Mouse (Mus musculus): Measurements from ENCODE around the gene Sf3a2. TPM values are rescaled to one million over a fixed set of nuclear protein-coding genes. Genes with fewer than 3 reads are reported as not detected.
A peak's percentile ranks its signal among the peaks of the same experiment; 100 is the strongest.

Gene Sf3a2
- polyA plus RNA-seq, 1 experiment from 2014 or later, result 51.2 TPM

GRCm38 (mm10) chr10:80758651-80759050 is 39.3 kb upstream of the Sf3a2 start:
- Histone ChIP-seq H3K27ac (ENCODE audit: poor library complexity, severe bottlenecking) (0 out of 2 replicates have a peak overlapping the region, but pooled peaks have one; percentile 58), H3K9ac (peak overlapping the region; percentile 98; the same call in 1 of the 2 replicates), H3K4me2 (no peak overlapping the region), H3K4me1 (replicated peaks) (peaks cover 81% of the 10 kb centered on the region), H3K36me3 (no peaks in the 10 kb centered on the region), H3K9me3 (replicated peaks) (no peaks in the 10 kb centered on the region), H3K4me3 (no peak overlapping the region), H3K27me3 (replicated peaks) (no peaks in the 10 kb centered on the region)
- ATAC-seq (ENCODE audit: insufficient number of reproducible peaks, low FRiP score), result no peak
- WGBS, result 69% methylated on average over 7 of the region's 7 CpGs

- peaks cover 15% of the 10 kb centered on the region for H3K36me3 ChIP-seq
- no peak overlapping the region for H3K4me2 ChIP-seq
- H3K9ac ChIP-seq, result peak overlapping the region; percentile 62
- WGBS, result 76% methylated on average over 4 of the region's 4 CpGs
- no peaks in the 10 kb centered on the region for H3K9me3 ChIP-seq (replicated peaks)
- H3K4me1 ChIP-seq (replicated peaks), result peaks cover 76% of the 10 kb centered on the region
- ATAC-seq (ENCODE audit: insufficient number of reproducible peaks, low FRiP score), result no peak
- H3K27me3 ChIP-seq (replicated peaks), result no peaks in the 10 kb centered on the region
- H3K27ac ChIP-seq (ENCODE audit: poor library complexity, severe bottlenecking), result no peak overlapping the region; the same call in 1 of the 2 replicates
- H3K4me3 ChIP-seq, result no peak overlapping the region
These were observed 37.1 kb upstream of the Sf3a2 start for GRCm38 (mm10) chr10:80760596-80761524.

- H3K4me3 ChIP-seq, result no peak overlapping the region
- H3K9me3 ChIP-seq (replicated peaks), result no peaks in the 10 kb centered on the region
- H3K9ac ChIP-seq, result no peak overlapping the region
- H3K4me2 ChIP-seq, result no peak overlapping the region
- 79% methylated on average over 3 of the region's 3 CpGs for WGBS
- H3K4me1 ChIP-seq (replicated peaks), result peaks cover 76% of the 10 kb centered on the region
- H3K36me3 ChIP-seq, result peaks cover 24% of the 10 kb centered on the region
- H3K27me3 ChIP-seq (replicated peaks), result no peaks in the 10 kb centered on the region
- ATAC-seq (ENCODE audit: insufficient number of reproducible peaks, low FRiP score), result no peak
- no peak overlapping the region for H3K27ac ChIP-seq (ENCODE audit: poor library complexity, severe bottlenecking)
These were observed 36.2 kb upstream of the Sf3a2 start for GRCm38 (mm10) chr10:80761821-80762220.

GRCm38 (mm10) chr10:80763502-80763901 is 34.5 kb upstream of the Sf3a2 start:
- no peak overlapping the region for H3K4me2 ChIP-seq
- peaks cover 39% of the 10 kb centered on the region for H3K36me3 ChIP-seq
- no peak overlapping the region for H3K4me3 ChIP-seq
- no peaks in the 10 kb centered on the region for H3K9me3 ChIP-seq (replicated peaks)
- no peak for ATAC-seq (ENCODE audit: insufficient number of reproducible peaks, low FRiP score)
- peaks cover 60% of the 10 kb centered on the region for H3K4me1 ChIP-seq (replicated peaks)
- 89% methylated on average over 2 of the region's 2 CpGs for WGBS
- no peak overlapping the region for H3K9ac ChIP-seq
- H3K27ac ChIP-seq (ENCODE audit: poor library complexity, severe bottlenecking), result no peak overlapping the region
- no peaks in the 10 kb centered on the region for H3K27me3 ChIP-seq (replicated peaks)

- Histone ChIP-seq H3K36me3 (peaks cover 58% of the 10 kb centered on the region), H3K27me3 (replicated peaks) (no peaks in the 10 kb centered on the region), H3K4me2 (no peak overlapping the region), H3K4me1 (replicated peaks) (peaks cover 37% of the 10 kb centered on the region), H3K4me3 (no peak overlapping the region), H3K9me3 (replicated peaks) (no peaks in the 10 kb centered on the region), H3K9ac (no peak overlapping the region), H3K27ac (ENCODE audit: poor library complexity, severe bottlenecking) (no peak overlapping the region)
- no peak for ATAC-seq (ENCODE audit: insufficient number of reproducible peaks, low FRiP score)
- 74% methylated on average over 2 of the region's 2 CpGs for WGBS
These were observed 32.3 kb upstream of the Sf3a2 start for GRCm38 (mm10) chr10:80765746-80766145.

- no peak overlapping the region for H3K27ac ChIP-seq (ENCODE audit: poor library complexity, severe bottlenecking)
- H3K4me2 ChIP-seq, result no peak overlapping the region
- H3K36me3 ChIP-seq, result peaks cover 64% of the 10 kb centered on the region
- H3K9me3 ChIP-seq (replicated peaks), result no peaks in the 10 kb centered on the region
- H3K4me3 ChIP-seq, result no peak overlapping the region
- peaks cover 32% of the 10 kb centered on the region for H3K4me1 ChIP-seq (replicated peaks)
- WGBS, result 75% methylated on average over 10 of the region's 10 CpGs
- H3K9ac ChIP-seq, result peak overlapping the region; percentile 47
- no peaks in the 10 kb centered on the region for H3K27me3 ChIP-seq (replicated peaks)
- no peak for ATAC-seq (ENCODE audit: insufficient number of reproducible peaks, low FRiP score)
These were observed 31.7 kb upstream of the Sf3a2 start for GRCm38 (mm10) chr10:80766161-80766815.

- Histone ChIP-seq H3K4me2 (no peak overlapping the region), H3K9ac (no peak overlapping the region), H3K27me3 (replicated peaks) (no peaks in the 10 kb centered on the region), H3K36me3 (peaks cover 85% of the 10 kb centered on the region), H3K4me3 (no peak overlapping the region), H3K27ac (ENCODE audit: poor library complexity, severe bottlenecking) (no peak overlapping the region), H3K9me3 (replicated peaks) (no peaks in the 10 kb centered on the region), H3K4me1 (replicated peaks) (peaks cover 29% of the 10 kb centered on the region)
- no peak for ATAC-seq (ENCODE audit: insufficient number of reproducible peaks, low FRiP score)
- WGBS, result 84% methylated on average over 6 of the region's 6 CpGs
These were observed 29.6 kb upstream of the Sf3a2 start for GRCm38 (mm10) chr10:80768365-80768764.

- Histone ChIP-seq H3K27ac (ENCODE audit: poor library complexity, severe bottlenecking) (peak overlapping the region; percentile 97), H3K36me3 (peaks cover 86% of the 10 kb centered on the region), H3K4me2 (peak overlapping the region; percentile 29), H3K4me1 (replicated peaks) (peaks cover 50% of the 10 kb centered on the region), H3K9me3 (replicated peaks) (no peaks in the 10 kb centered on the region), H3K9ac (peak overlapping the region; percentile 53; the same call in 1 of the 2 replicates), H3K27me3 (replicated peaks) (no peaks in the 10 kb centered on the region), H3K4me3 (no peak overlapping the region)
- no peak for ATAC-seq (ENCODE audit: insufficient number of reproducible peaks, low FRiP score)
- WGBS, result 44% methylated on average over 5 of the region's 5 CpGs
These were observed 24.2 kb upstream of the Sf3a2 start for GRCm38 (mm10) chr10:80773816-80774215.

- peak overlapping the region; percentile 53 for H3K9ac ChIP-seq
- no peaks in the 10 kb centered on the region for H3K9me3 ChIP-seq (replicated peaks)
- 18% methylated on average over 2 of the region's 2 CpGs for WGBS
- peak overlapping the region; percentile 97 for H3K27ac ChIP-seq (ENCODE audit: poor library complexity, severe bottlenecking)
- ATAC-seq (ENCODE audit: insufficient number of reproducible peaks, low FRiP score), result peak; percentile 85
- peak overlapping the region; percentile 29; the same call in 1 of the 2 replicates for H3K4me2 ChIP-seq
- H3K4me1 ChIP-seq (replicated peaks), result peaks cover 57% of the 10 kb centered on the region
- no peak overlapping the region for H3K4me3 ChIP-seq
- H3K27me3 ChIP-seq (replicated peaks), result no peaks in the 10 kb centered on the region
- H3K36me3 ChIP-seq, result peaks cover 88% of the 10 kb centered on the region
These were observed 23.4 kb upstream of the Sf3a2 start for GRCm38 (mm10) chr10:80774549-80774948.

- H3K9me3 ChIP-seq (replicated peaks), result no peaks in the 10 kb centered on the region
- peaks cover 57% of the 10 kb centered on the region for H3K4me1 ChIP-seq (replicated peaks)
- H3K27ac ChIP-seq (ENCODE audit: poor library complexity, severe bottlenecking), result peak overlapping the region; percentile 79
- peak; percentile 17; the same call in 1 of the 2 replicates for ATAC-seq (ENCODE audit: insufficient number of reproducible peaks, low FRiP score)
- peak overlapping the region; percentile 38 for H3K9ac ChIP-seq
- no peak overlapping the region for H3K4me3 ChIP-seq
- H3K27me3 ChIP-seq (replicated peaks), result no peaks in the 10 kb centered on the region
- no peak overlapping the region for H3K4me2 ChIP-seq
- peaks cover 88% of the 10 kb centered on the region for H3K36me3 ChIP-seq
- 62% methylated on average over 4 of the region's 4 CpGs for WGBS
These were observed 23.0 kb upstream of the Sf3a2 start for GRCm38 (mm10) chr10:80774981-80775380.

GRCm38 (mm10) chr10:80775731-80776130 is 22.3 kb upstream of the Sf3a2 start:
- H3K27me3 ChIP-seq (replicated peaks), result no peaks in the 10 kb centered on the region
- peaks cover 57% of the 10 kb centered on the region for H3K4me1 ChIP-seq (replicated peaks)
- H3K27ac ChIP-seq (ENCODE audit: poor library complexity, severe bottlenecking), result peak overlapping the region; percentile 33; the same call in 1 of the 2 replicates
- no peaks in the 10 kb centered on the region for H3K9me3 ChIP-seq (replicated peaks)
- ATAC-seq (ENCODE audit: insufficient number of reproducible peaks, low FRiP score), result no peak
- no peak overlapping the region for H3K4me3 ChIP-seq
- peaks cover 87% of the 10 kb centered on the region for H3K36me3 ChIP-seq
- no peak overlapping the region for H3K4me2 ChIP-seq
- WGBS, result 71% methylated on average over 4 of the region's 4 CpGs
- H3K9ac ChIP-seq, result peak overlapping the region; percentile 40; the same call in 1 of the 2 replicates
